Mouse (Mus musculus): Measurements from ENCODE around the gene Fam192a. TPM values are rescaled to one million over a fixed set of nuclear protein-coding genes. Genes with fewer than 3 reads are reported as not detected.

Gene Fam192a
- polyA plus RNA-seq, 1 experiment from 2014 or later = 24.6 TPM

DNA sequence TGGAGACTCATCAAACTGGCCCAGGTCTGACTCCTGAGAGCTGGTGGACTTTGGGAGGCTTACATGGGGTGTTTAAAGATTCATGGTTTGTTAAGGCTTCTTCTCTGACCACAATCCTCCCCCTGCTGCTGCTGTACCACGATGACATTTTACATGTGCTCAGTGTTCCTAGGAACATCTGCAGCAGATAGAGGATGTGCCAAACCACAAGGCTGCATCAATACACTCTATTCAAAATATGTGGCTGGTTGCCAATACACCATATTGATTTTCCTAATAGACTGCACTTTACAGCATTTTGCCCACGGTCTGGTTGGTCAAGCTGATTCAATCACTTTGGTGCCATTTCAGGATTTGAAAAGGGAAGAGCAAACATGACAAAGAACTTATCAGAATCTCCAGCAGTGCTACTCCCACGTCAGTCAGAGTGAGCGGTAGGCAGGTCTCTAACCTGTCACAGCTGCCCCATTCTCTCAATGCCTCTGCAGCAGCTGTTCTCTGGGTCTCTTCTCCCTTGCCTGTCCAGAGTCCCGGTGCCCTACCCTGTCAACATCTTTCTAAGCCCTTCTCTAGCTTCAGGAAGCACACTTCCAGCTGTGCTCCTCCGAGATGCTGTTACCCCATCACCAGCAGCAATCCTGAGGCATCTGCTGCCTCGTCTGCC, 19.8 kb downstream of the Fam192a start:
- no peaks in the 10 kb centered on the region for H3K9me3 ChIP-seq (replicated peaks; ENCODE audit: control insufficient read depth, low read length)
- ATAC-seq (ENCODE audit: low read depth) = no peak
- no peaks in the 10 kb centered on the region for H3K4me1 ChIP-seq (ENCODE audit: control insufficient read depth, low read depth, low read length)
- WGBS (ENCODE audit: insufficient replicate concordance) = 62% methylated on average over 7 of the region's 7 CpGs
- H3K4me3 ChIP-seq (ENCODE audit: low read depth, low read length) = no peak overlapping the region
- H3K27ac ChIP-seq (ENCODE audit: low read length) = no peak overlapping the region
- peaks cover 36% of the 10 kb centered on the region for H3K36me3 ChIP-seq (ENCODE audit: control insufficient read depth, insufficient read depth)
- no peaks in the 10 kb centered on the region for H3K27me3 ChIP-seq (ENCODE audit: control insufficient read depth, insufficient read depth, low read depth, low read length)
- H3K4me2 ChIP-seq (ENCODE audit: low read depth, low read length) = no peak overlapping the region
- H3K9ac ChIP-seq (ENCODE audit: low read depth, low read length) = no peak overlapping the region

DNA sequence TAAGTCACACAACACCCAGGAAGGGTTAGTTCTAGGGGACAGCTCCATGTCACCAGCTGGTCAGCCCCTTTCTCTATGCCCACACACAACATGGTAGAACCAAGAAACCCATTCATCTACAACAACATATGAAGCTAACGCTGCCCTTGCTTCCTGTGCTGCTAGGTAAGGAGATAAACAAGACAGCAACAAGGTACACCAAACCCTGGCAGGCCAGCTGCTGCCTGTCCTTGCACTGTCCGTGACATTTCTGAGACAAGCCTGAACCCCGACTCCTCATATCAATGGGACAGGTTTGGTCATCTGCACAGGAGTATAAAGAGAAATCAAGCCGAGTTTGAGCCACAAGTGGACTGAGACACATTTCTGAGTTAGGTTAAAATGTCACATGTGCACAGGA, 26.6 kb downstream of the Fam192a start:
- no peak overlapping the region for H3K4me2 ChIP-seq (ENCODE audit: low read depth, low read length)
- H3K4me1 ChIP-seq (ENCODE audit: control insufficient read depth, low read depth, low read length) = no peaks in the 10 kb centered on the region
- H3K27me3 ChIP-seq (ENCODE audit: control insufficient read depth, insufficient read depth, low read depth, low read length) = no peaks in the 10 kb centered on the region
- H3K9ac ChIP-seq (ENCODE audit: low read depth, low read length) = no peak overlapping the region
- no peak for ATAC-seq (ENCODE audit: low read depth)
- no peaks in the 10 kb centered on the region for H3K9me3 ChIP-seq (replicated peaks; ENCODE audit: control insufficient read depth, low read length)
- H3K4me3 ChIP-seq (ENCODE audit: low read depth, low read length) = no peak overlapping the region
- WGBS (ENCODE audit: insufficient replicate concordance) = 79% methylated on average over 4 of the region's 4 CpGs
- H3K36me3 ChIP-seq (ENCODE audit: control insufficient read depth, insufficient read depth) = peaks cover 19% of the 10 kb centered on the region
- no peak overlapping the region for H3K27ac ChIP-seq (ENCODE audit: low read length)

DNA sequence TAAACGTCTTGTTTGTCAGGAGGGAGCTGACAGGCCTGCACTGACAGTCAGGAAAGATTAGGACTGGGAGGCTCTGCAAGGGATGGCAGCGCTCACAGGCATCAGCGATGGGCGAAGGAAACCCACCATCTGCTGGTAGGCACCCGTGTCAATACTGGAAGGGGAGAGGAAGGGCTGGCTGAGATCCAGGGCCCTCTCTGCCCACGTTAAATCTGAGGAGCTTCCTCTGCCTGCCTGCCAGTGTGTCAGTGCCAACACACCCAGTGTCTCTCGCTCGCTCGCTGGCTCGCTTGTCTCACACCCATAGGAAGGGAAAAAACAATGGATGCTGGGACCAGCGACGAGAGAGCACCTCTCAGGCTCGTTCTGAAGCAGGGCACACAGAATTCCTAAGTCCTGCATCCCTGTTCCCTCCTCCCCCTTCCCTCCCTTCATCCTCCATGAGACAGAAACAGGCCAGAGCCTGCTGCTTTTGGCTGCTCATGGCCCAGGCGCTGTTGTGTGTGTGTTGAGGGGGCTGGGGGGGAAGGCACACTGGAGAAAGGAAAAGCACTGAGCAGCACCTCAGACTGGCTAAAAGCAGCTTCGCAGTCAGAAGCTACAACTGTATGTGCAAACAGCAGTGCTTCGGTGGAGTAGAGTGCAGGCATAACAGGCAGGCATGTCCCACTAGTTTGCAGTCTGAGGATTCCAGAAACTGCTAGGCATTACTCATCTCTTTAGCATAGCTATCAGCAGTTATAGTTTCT, 27.5 kb downstream of the Fam192a start:
- Histone ChIP-seq H3K36me3 (ENCODE audit: control insufficient read depth, insufficient read depth) (peaks cover 19% of the 10 kb centered on the region), H3K27ac (ENCODE audit: low read length) (no peak overlapping the region), H3K27me3 (ENCODE audit: control insufficient read depth, insufficient read depth, low read depth, low read length) (no peaks in the 10 kb centered on the region), H3K9ac (ENCODE audit: low read depth, low read length) (no peak overlapping the region), H3K9me3 (replicated peaks; ENCODE audit: control insufficient read depth, low read length) (no peaks in the 10 kb centered on the region), H3K4me2 (ENCODE audit: low read depth, low read length) (no peak overlapping the region), H3K4me3 (ENCODE audit: low read depth, low read length) (no peak overlapping the region), H3K4me1 (ENCODE audit: control insufficient read depth, low read depth, low read length) (no peaks in the 10 kb centered on the region)
- no peak for ATAC-seq (ENCODE audit: low read depth)
- WGBS (ENCODE audit: insufficient replicate concordance) = 83% methylated on average over 16 of the region's 16 CpGs

DNA sequence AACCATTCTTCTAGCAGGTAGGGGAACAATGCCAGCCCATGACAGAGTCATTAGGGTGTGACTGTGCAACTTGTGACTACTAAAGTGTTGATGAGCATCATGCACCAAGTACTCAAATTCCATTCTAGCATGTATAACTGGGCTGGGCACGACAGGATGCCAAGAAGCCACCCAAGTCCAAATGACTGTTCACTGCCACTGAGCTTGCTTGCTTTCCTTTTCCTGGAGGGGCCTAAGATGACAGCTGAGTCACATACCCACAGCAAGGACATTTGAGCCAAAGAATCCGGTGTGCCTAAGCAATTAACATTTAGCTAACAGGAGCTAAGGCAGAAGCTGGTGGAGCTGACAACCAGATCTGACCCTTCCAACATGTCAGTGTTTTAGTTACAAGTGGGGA, 29.9 kb downstream of the Fam192a start:
- WGBS (ENCODE audit: insufficient replicate concordance) = 67% methylated on average over 2 of the region's 2 CpGs
- H3K36me3 ChIP-seq (ENCODE audit: control insufficient read depth, insufficient read depth) = peaks cover 7% of the 10 kb centered on the region
- H3K9me3 ChIP-seq (replicated peaks; ENCODE audit: control insufficient read depth, low read length) = no peaks in the 10 kb centered on the region
- H3K4me2 ChIP-seq (ENCODE audit: low read depth, low read length) = no peak overlapping the region
- H3K27ac ChIP-seq (ENCODE audit: low read length) = no peak overlapping the region
- no peaks in the 10 kb centered on the region for H3K4me1 ChIP-seq (ENCODE audit: control insufficient read depth, low read depth, low read length)
- ATAC-seq (ENCODE audit: low read depth) = no peak
- H3K4me3 ChIP-seq (ENCODE audit: low read depth, low read length) = no peak overlapping the region
- H3K27me3 ChIP-seq (ENCODE audit: control insufficient read depth, insufficient read depth, low read depth, low read length) = no peaks in the 10 kb centered on the region
- no peak overlapping the region for H3K9ac ChIP-seq (ENCODE audit: low read depth, low read length)

DNA sequence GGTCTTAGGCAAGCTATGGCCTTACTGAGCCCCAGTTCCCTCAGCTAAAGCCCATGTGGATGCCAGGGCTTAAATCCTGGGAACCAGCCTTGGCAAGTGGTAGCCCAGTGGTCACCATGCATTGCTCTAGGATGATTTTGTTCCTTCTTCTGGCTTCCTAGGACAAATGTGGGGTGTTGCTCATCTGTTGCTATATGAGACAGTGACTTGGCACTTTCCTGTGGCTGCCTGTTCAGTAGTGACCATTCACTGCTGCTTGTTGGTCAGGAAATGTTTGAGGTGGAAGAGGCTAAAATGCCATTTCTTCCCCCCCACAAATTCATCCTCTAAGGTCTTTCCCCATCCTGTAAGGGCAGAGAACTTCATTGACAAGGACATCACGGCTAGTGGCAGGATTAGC, 32.4 kb downstream of the Fam192a start:
- 58% methylated on average over 1 of the region's 1 CpGs for WGBS (ENCODE audit: insufficient replicate concordance)
- H3K4me2 ChIP-seq (ENCODE audit: low read depth, low read length) = no peak overlapping the region
- no peaks in the 10 kb centered on the region for H3K9me3 ChIP-seq (replicated peaks; ENCODE audit: control insufficient read depth, low read length)
- no peak overlapping the region for H3K27ac ChIP-seq (ENCODE audit: low read length)
- ATAC-seq (ENCODE audit: low read depth) = no peak
- no peaks in the 10 kb centered on the region for H3K27me3 ChIP-seq (ENCODE audit: control insufficient read depth, insufficient read depth, low read depth, low read length)
- no peak overlapping the region for H3K4me3 ChIP-seq (ENCODE audit: low read depth, low read length)
- H3K4me1 ChIP-seq (ENCODE audit: control insufficient read depth, low read depth, low read length) = no peaks in the 10 kb centered on the region
- H3K9ac ChIP-seq (ENCODE audit: low read depth, low read length) = no peak overlapping the region
- H3K36me3 ChIP-seq (ENCODE audit: control insufficient read depth, insufficient read depth) = no peaks in the 10 kb centered on the region

DNA sequence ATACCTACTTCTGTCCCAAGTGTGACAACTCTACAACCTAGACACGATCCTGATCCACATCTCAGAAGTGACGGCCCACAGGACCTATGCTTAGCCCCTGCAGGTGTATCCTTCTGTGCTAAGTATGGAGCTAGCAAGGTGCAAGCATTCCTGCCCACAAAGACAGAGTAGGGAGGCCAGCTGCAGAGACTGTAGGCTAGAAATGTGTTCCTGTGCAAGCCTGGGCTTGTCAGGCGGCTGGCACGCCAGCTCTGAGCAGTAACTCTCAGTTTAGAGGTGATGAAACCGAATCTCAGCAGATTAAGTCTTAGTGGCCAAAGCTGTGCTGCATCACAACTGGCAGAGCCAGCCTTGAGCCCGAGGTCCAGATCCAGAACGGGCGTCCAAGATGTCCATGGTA, 33.7 kb downstream of the Fam192a start:
- Histone ChIP-seq H3K4me1 (ENCODE audit: control insufficient read depth, low read depth, low read length) (no peaks in the 10 kb centered on the region), H3K4me2 (ENCODE audit: low read depth, low read length) (no peak overlapping the region), H3K9me3 (replicated peaks; ENCODE audit: control insufficient read depth, low read length) (no peaks in the 10 kb centered on the region), H3K9ac (ENCODE audit: low read depth, low read length) (no peak overlapping the region), H3K27ac (ENCODE audit: low read length) (no peak overlapping the region), H3K27me3 (ENCODE audit: control insufficient read depth, insufficient read depth, low read depth, low read length) (no peaks in the 10 kb centered on the region), H3K4me3 (ENCODE audit: low read depth, low read length) (no peak overlapping the region), H3K36me3 (ENCODE audit: control insufficient read depth, insufficient read depth) (no peaks in the 10 kb centered on the region)
- no peak for ATAC-seq (ENCODE audit: low read depth)
- WGBS (ENCODE audit: insufficient replicate concordance) = 64% methylated on average over 8 of the region's 8 CpGs

DNA sequence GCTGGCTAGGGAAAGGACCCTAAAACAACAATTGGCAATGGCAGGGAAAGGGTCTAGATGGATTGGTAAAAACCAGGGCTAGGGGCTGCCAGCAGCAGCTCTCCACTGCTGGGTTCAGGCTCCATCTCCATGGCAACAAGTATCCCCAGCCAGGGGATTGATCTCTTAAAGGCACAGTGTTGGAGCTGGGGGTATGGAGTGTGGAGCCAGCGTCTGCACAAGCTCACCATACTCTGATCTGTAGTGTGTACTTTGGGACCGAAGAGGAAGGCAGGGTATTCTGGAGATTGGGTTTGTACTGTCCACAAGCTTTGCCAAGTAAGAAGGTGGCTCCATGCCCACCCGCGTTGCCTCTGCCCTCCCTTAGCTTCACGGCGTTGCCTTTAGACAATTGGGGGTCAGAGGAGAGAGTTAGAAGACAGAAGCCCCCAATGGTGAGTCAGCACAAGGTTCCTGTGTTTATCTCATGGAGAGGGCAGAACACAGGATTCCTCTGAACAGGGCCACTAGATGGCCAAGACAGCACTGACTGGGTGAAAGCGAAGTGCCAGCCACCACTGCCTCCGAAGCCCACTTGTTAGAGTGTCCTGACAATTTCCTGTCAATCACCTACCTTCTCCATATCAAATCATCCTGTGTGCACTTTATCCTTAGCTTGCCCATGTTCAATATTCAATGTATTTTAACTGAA, 34.5 kb downstream of the Fam192a start:
- no peak for ATAC-seq (ENCODE audit: low read depth)
- 69% methylated on average over 8 of the region's 8 CpGs for WGBS (ENCODE audit: insufficient replicate concordance)
- Histone ChIP-seq H3K4me3 (ENCODE audit: low read depth, low read length) (no peak overlapping the region), H3K27ac (ENCODE audit: low read length) (no peak overlapping the region), H3K4me1 (ENCODE audit: control insufficient read depth, low read depth, low read length) (no peaks in the 10 kb centered on the region), H3K27me3 (ENCODE audit: control insufficient read depth, insufficient read depth, low read depth, low read length) (no peaks in the 10 kb centered on the region), H3K9me3 (replicated peaks; ENCODE audit: control insufficient read depth, low read length) (no peaks in the 10 kb centered on the region), H3K4me2 (ENCODE audit: low read depth, low read length) (no peak overlapping the region), H3K36me3 (ENCODE audit: control insufficient read depth, insufficient read depth) (no peaks in the 10 kb centered on the region), H3K9ac (ENCODE audit: low read depth, low read length) (no peak overlapping the region)

DNA sequence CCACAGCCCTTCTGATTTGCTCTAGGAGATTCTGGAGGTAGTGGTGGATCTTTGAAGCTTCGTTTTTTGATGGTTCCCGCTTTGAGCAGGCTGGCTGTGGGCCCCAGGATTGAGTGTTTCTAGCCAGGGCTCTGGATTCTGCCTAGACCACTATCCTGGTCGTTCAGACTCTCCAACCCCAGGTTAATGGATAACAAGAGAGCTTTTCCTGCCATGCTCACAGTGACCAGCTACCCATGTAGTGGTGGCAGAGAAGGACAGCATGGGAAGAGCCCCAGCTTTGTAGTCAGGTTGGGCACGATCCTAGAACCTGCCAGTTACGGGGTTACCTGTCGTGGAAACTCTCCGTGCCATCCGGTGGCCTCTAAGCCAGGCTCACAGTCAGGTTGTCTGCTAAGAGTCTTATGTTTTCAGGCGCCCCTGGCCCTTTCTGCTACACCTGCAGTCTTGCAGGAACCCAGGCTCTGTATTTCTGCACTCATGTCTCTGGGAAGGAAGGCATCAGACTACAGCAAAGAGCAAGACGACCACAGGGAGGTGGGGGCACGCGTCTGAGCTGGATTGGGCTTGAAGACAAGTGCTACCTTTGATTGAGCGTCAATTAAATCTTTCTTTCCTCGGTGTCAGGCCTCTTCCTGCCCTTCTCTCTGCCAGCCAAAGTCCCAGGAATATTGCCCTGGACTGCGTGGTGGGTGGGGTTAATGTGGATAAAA, 35.2 kb downstream of the Fam192a start:
- no peak overlapping the region for H3K4me3 ChIP-seq (ENCODE audit: low read depth, low read length)
- H3K27ac ChIP-seq (ENCODE audit: low read length) = no peak overlapping the region
- no peaks in the 10 kb centered on the region for H3K36me3 ChIP-seq (ENCODE audit: control insufficient read depth, insufficient read depth)
- H3K9me3 ChIP-seq (replicated peaks; ENCODE audit: control insufficient read depth, low read length) = no peaks in the 10 kb centered on the region
- no peak overlapping the region for H3K9ac ChIP-seq (ENCODE audit: low read depth, low read length)
- H3K27me3 ChIP-seq (ENCODE audit: control insufficient read depth, insufficient read depth, low read depth, low read length) = no peaks in the 10 kb centered on the region
- 44% methylated on average over 15 of the region's 15 CpGs for WGBS (ENCODE audit: insufficient replicate concordance)
- no peak for ATAC-seq (ENCODE audit: low read depth)
- no peak overlapping the region for H3K4me2 ChIP-seq (ENCODE audit: low read depth, low read length)
- no peaks in the 10 kb centered on the region for H3K4me1 ChIP-seq (ENCODE audit: control insufficient read depth, low read depth, low read length)

Measured in liver, embryonic 16.5 days (tissue).